29 mouse cellular contexts compared by ENCODE assay signal in genomic region chr13:24354751-24355150, GRCm38 (mm10). TPM values are rescaled to one million over a fixed set of nuclear protein-coding genes. Genes with fewer than 3 reads are reported as not detected.
"Had no signal": no experiment of that assay in that cellular context is flagged by ENCODE, and none has a peak within 500 bp of the region (broad histone marks: within the 10 kb centered on the region; RNA-seq: fewer than 3 reads in every experiment).

No protein-coding gene starts in this region.

- H3K4me3 ChIP-seq: embryonic facial prominence, embryonic 10.5 days; embryonic facial prominence, embryonic 12.5 days; embryonic facial prominence, embryonic 13.5 days; embryonic facial prominence, embryonic 15.5 days; erythroblast, embryonic 14.5 days; forebrain, embryonic 10.5 days; forebrain, embryonic 12.5 days; forebrain, embryonic 13.5 days; forebrain, embryonic 15.5 days; gastrocnemius, adult 2 months; heart, adult 2 months had no signal

- H3K4me2 ChIP-seq: embryonic facial prominence, embryonic 12.5 days; embryonic facial prominence, embryonic 13.5 days; embryonic facial prominence, embryonic 15.5 days; forebrain, embryonic 12.5 days; forebrain, embryonic 13.5 days; forebrain, embryonic 15.5 days had no signal

- H3K36me3 ChIP-seq: embryonic facial prominence, embryonic 10.5 days; embryonic facial prominence, embryonic 12.5 days; embryonic facial prominence, embryonic 13.5 days; embryonic facial prominence, embryonic 15.5 days; forebrain, embryonic 10.5 days; forebrain, embryonic 12.5 days; forebrain, embryonic 15.5 days had no signal

- ATAC-seq: forebrain, embryonic 13.5 days; forebrain, embryonic 14.5 days; forebrain, embryonic 15.5 days; forebrain, embryonic 16.5 days; forebrain, postnatal 0 days had no signal

- H3K9ac ChIP-seq: embryonic facial prominence, embryonic 12.5 days; embryonic facial prominence, embryonic 13.5 days; embryonic facial prominence, embryonic 15.5 days; forebrain, embryonic 12.5 days; forebrain, embryonic 13.5 days; forebrain, embryonic 15.5 days; forebrain, postnatal 0 days had no signal

- H3K9me3 ChIP-seq: embryonic facial prominence, embryonic 10.5 days; embryonic facial prominence, embryonic 13.5 days; embryonic facial prominence, embryonic 15.5 days; forebrain, embryonic 10.5 days; forebrain, embryonic 12.5 days; forebrain, embryonic 13.5 days; forebrain, embryonic 15.5 days had no signal

- H3K4me1 ChIP-seq: embryonic facial prominence, embryonic 10.5 days; embryonic facial prominence, embryonic 12.5 days; embryonic facial prominence, embryonic 13.5 days; embryonic facial prominence, embryonic 15.5 days; forebrain, embryonic 12.5 days; forebrain, embryonic 13.5 days; forebrain, embryonic 15.5 days had no signal

- DNase-seq: cerebellum, adult 2 months; cerebellum, adult 8-10 months; cerebellum, adult 9-10 months; cerebellum, adult 9-11 months; cerebellum, postnatal 10 days; cerebellum, postnatal 14 days; cerebellum, postnatal 25 days; cerebellum, postnatal 36 days; embryo, embryonic 11 days; forebrain, postnatal 0 days; gastrocnemius, adult 2 months; gastrocnemius, postnatal 10 days; gastrocnemius, postnatal 14 days; gastrocnemius, postnatal 25 days; gastrocnemius, postnatal 36 days; heart, adult 11 months; heart, adult 18-20 months; heart, adult 2 months had no signal

- H3K27ac ChIP-seq: embryonic facial prominence, embryonic 10.5 days; embryonic facial prominence, embryonic 12.5 days; embryonic facial prominence, embryonic 13.5 days; embryonic facial prominence, embryonic 15.5 days; forebrain, embryonic 10.5 days; forebrain, embryonic 12.5 days; forebrain, embryonic 13.5 days; forebrain, embryonic 15.5 days; gastrocnemius, adult 2 months; heart, adult 2 months had no signal

- H3K27me3 ChIP-seq: embryonic facial prominence, embryonic 12.5 days; embryonic facial prominence, embryonic 13.5 days; embryonic facial prominence, embryonic 15.5 days; forebrain, embryonic 12.5 days; forebrain, embryonic 13.5 days; forebrain, embryonic 15.5 days had no signal

RNA-seq across cellular contexts. Expression of gene Cmah, which starts 27.5 kb away (rescaled TPM):
- total RNA-seq: forebrain, postnatal 0 days had no signal
